Mouse (Mus musculus): ENCODE results near the gene Slc43a1. TPM values are rescaled to one million over a fixed set of nuclear protein-coding genes. Genes with fewer than 3 reads are reported as not detected.

The Slc43a1 gene
- polyA plus RNA-seq, 1 experiment from 2014 or later: 18.9 TPM

DNA sequence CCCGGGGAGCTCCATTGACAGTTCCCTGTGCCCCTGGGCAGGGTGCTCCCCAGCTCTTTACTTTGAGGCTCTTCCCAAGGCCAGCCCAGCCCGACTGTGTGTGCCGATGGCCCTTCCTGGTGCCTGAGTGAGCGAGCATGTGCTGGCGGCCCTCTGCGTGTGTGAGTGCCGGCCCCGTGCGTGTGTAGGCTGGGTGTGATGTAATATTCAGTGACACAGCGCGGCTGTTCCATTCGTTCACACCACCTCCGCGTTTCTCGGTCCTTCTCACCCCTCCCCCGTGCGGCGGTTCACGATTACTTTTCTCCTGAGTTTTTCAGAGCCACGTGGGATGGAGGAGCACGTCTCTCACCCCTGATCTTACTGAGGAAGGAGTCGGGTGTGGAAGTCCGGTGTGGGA, 44.0 kb downstream of the Slc43a1 start:
- ATAC-seq (ENCODE audit: low FRiP score, low read depth): no peak
- H3K4me3 ChIP-seq: peak overlapping the region; percentile 22; the same call in 1 of the 2 replicates
- no peaks in the 10 kb centered on the region for H3K9me3 ChIP-seq
- no peaks in the 10 kb centered on the region for H3K36me3 ChIP-seq
- H3K27me3 ChIP-seq: peaks cover 84% of the 10 kb centered on the region
- no peak overlapping the region for H3K27ac ChIP-seq
- peak overlapping the region; percentile 45 for H3K4me2 ChIP-seq (replicated peaks)
- WGBS: 4% methylated on average over 23 of the region's 23 CpGs
- peaks cover 32% of the 10 kb centered on the region for H3K4me1 ChIP-seq
- 0 out of 2 replicates have a peak overlapping the region, but pooled peaks have one; percentile 20 for H3K9ac ChIP-seq

DNA sequence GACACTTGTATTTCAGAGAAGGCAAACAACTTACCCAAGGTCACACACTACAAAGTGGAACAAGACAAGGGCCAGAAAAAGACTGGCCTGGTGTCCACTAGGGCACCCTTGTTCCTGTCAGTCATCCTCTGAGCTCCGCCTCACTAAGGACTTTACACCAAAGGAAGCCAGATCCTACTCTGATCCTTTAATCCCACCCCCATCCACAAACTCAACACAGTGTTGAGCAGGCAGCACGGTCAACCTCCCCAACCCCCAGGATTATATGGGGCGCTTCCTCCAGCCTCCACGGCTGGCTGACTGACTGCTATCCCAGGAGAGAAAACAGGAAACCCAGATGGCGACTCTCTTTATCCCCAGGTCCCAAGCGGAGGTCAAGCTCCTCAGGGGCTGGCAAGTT, 44.4 kb downstream of the Slc43a1 start:
- Histone ChIP-seq H3K4me2 (replicated peaks) (peak overlapping the region; percentile 45), H3K27ac (no peak overlapping the region), H3K9ac (0 out of 2 replicates have a peak overlapping the region, but pooled peaks have one; percentile 20), H3K4me1 (peaks cover 37% of the 10 kb centered on the region), H3K27me3 (peaks cover 89% of the 10 kb centered on the region), H3K9me3 (no peaks in the 10 kb centered on the region), H3K36me3 (no peaks in the 10 kb centered on the region), H3K4me3 (peak overlapping the region; percentile 22; the same call in 1 of the 2 replicates)
- ATAC-seq (ENCODE audit: low FRiP score, low read depth): peak; percentile 42; the same call in 1 of the 2 replicates
- WGBS: 4% methylated on average over 6 of the region's 6 CpGs

DNA sequence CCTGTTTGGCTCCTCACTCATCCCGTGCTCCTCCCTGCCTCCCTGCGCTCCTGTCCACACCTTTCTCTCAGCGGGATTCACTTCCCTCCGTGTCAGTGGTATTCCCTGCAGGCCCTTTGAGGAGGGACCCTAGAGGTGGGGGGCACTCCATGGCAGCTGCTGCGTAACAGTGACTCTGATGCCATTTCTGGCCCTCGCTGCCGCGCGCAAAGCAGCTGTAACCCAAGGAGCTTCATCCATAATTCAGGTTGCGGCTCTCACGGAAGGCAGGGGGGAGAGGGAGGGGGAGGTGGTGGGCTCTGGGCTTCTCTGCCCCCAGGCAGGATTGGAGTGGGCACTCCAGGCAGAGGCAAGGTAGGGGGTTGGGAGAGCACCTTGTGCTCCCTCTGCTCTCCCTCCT, 44.9 kb downstream of the Slc43a1 start:
- H3K27me3 ChIP-seq: peaks cover 93% of the 10 kb centered on the region
- no peak overlapping the region for H3K27ac ChIP-seq
- H3K9ac ChIP-seq: no peak overlapping the region
- H3K4me2 ChIP-seq (replicated peaks): peak overlapping the region; percentile 45
- H3K4me1 ChIP-seq: peaks cover 39% of the 10 kb centered on the region
- 4% methylated on average over 11 of the region's 11 CpGs for WGBS
- H3K9me3 ChIP-seq: no peaks in the 10 kb centered on the region
- no peaks in the 10 kb centered on the region for H3K36me3 ChIP-seq
- H3K4me3 ChIP-seq: no peak overlapping the region
- no peak for ATAC-seq (ENCODE audit: low FRiP score, low read depth)

DNA sequence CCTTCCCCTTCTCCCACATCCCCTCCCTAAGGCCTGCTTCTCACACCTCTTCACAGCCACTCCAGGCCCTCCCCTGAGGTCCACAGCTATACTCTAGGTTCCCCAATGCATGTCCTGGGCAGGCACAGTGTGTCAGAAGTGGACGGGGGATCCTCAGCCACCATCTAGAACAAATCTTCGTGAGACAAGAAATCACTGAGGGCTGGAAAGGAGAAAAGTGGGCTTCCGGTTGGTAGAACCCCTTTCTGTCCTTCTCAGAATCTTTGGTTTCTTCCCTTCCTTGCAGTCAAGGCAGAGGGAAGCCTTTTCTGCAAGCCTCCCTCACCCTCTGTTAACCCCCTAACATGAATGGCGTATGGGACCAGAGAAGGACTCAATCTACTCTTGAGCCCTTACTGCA, 45.3 kb downstream of the Slc43a1 start:
- Histone ChIP-seq H3K9ac (no peak overlapping the region), H3K4me2 (replicated peaks) (no peak overlapping the region)
- WGBS: 53% methylated on average over 4 of the region's 4 CpGs

DNA sequence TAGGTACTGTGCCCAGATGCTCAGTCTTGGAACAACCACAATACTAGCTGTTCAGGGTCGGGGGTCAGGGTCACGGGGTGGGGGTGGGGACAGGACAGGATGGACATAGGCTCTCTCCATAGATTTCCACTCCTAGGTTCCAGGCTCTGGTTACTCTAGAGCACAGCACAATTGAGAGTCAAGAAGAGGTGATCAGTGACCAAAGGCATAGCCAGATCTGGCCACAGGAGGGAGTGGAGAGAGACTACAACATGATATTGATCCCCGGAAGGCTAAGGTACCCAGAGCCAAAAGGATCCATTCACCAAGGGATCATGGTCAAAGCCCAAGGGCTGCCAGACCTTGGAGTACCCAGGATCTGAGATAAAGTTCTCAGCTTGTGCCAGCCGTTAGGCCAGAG, 46.0 kb downstream of the Slc43a1 start:
- Histone ChIP-seq H3K4me3 (no peak overlapping the region), H3K27ac (no peak overlapping the region), H3K27me3 (peaks cover 100% of the 10 kb centered on the region), H3K4me2 (replicated peaks) (no peak overlapping the region), H3K9ac (no peak overlapping the region), H3K36me3 (no peaks in the 10 kb centered on the region), H3K9me3 (no peaks in the 10 kb centered on the region), H3K4me1 (peaks cover 49% of the 10 kb centered on the region)
- no peak for ATAC-seq (ENCODE audit: low FRiP score, low read depth)
- WGBS: 44% methylated on average over 4 of the region's 4 CpGs

More for the DNA sequence above, 45.3 kb downstream of the Slc43a1 start:
- H3K4me1 ChIP-seq: peaks cover 42% of the 10 kb centered on the region
- H3K27me3 ChIP-seq: peaks cover 93% of the 10 kb centered on the region
- no peak overlapping the region for H3K4me3 ChIP-seq
- no peak for ATAC-seq (ENCODE audit: low FRiP score, low read depth)
- no peak overlapping the region for H3K27ac ChIP-seq
- H3K9me3 ChIP-seq: no peaks in the 10 kb centered on the region
- no peaks in the 10 kb centered on the region for H3K36me3 ChIP-seq

DNA sequence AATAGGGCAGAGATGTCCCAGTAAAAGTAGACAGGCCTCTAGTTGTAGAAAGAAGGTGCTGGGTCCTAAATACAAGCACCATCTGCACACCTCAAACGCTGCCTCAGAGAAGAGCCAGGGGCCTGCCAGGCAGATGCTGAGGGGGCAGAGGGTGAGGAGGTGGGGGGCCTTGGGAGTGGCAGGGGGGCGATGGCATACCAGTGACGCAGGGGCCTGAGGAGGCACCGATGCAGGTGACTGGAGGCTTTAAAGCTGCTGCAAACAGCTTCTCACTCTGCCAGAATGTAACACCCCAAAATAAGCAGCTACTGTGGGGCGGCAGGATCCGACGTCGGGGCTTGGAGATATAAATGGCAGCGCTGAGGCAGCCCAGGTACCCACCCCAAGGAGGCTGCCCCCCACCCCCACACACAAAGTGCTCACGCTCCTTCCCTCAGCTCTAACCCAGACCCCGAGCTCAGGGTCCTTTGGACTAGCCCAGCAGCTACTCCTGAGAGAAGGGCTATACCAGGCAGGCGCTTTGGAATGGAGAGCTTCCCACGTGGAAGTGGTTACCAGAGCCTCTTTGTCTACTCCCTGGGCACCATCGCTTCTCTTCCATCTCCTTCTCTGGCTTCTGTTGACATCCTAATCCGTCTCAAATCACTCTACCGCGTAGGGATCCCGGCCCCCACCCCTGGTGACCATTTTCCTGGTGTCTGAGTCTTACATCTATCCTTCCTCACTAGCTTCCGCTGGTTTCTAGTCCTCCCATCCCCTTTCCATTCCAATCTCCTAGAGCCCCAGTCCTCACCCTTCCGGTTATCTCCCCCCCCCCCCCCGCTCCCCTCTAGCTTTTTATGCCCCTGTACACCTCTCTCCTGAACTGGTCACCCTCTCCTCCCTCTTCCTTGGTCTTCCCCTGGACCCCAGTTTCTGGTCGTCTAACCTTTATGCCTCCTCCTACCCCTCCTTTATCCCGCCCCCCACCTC, 46.7 kb downstream of the Slc43a1 start:
- Histone ChIP-seq H3K27ac (no peak overlapping the region), H3K4me2 (replicated peaks) (peak overlapping the region; percentile 77), H3K9ac (no peak overlapping the region), H3K4me3 (peak overlapping the region; percentile 62), H3K9me3 (no peaks in the 10 kb centered on the region), H3K27me3 (peaks cover 99% of the 10 kb centered on the region), H3K4me1 (peaks cover 50% of the 10 kb centered on the region), H3K36me3 (no peaks in the 10 kb centered on the region)
- ATAC-seq (ENCODE audit: low FRiP score, low read depth): no peak
- WGBS: 6% methylated on average over 23 of the region's 23 CpGs

DNA sequence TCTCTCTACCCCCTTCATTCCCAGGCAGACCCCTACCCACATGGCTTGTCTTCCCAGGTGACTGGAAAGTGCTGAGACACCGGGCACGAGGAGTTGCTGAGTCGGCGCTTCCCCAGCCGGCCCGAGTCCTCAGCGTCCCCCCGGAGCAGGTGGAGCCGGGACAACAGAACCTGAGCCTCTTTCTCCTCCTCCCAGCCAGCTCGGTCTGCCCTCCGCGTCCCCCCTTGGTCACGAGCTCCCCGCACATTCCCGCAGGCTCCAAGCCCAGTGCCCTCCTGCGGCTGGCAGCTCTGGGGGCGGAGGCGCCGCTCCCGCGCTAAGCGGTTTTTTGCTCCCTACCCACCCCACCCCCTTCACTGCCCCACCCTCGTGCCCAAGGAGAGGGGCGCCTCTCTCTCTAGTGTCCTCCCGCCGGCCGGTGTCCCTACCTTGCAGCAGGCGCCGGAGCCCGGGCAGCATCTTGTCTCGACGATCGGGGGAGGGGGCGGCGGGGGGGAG, 47.6 kb downstream of the Slc43a1 start, which contains the start of gene Rtn4rl2:
Gene Rtn4rl2, minus strand, starts transcription at position 477 of the 498 bp plus-strand sequence.
- WGBS: 1% methylated on average over 34 of the region's 35 CpGs
- Histone ChIP-seq H3K27ac (no peak within 1 kb of the TSS), H3K36me3 (no peaks in the 10 kb centered on the region), H3K4me1 (peaks cover 50% of the 10 kb centered on the region), H3K9ac (peak within 1 kb of the TSS; percentile 62), H3K4me3 (peak within 1 kb of the TSS; percentile 62), H3K4me2 (replicated peaks) (peak within 1 kb of the TSS; percentile 77), H3K9me3 (no peaks in the 10 kb centered on the region), H3K27me3 (peaks cover 99% of the 10 kb centered on the region)
- ATAC-seq (ENCODE audit: low FRiP score, low read depth): 0 out of 2 replicates have a peak, but pooled peaks have one; percentile 1

DNA sequence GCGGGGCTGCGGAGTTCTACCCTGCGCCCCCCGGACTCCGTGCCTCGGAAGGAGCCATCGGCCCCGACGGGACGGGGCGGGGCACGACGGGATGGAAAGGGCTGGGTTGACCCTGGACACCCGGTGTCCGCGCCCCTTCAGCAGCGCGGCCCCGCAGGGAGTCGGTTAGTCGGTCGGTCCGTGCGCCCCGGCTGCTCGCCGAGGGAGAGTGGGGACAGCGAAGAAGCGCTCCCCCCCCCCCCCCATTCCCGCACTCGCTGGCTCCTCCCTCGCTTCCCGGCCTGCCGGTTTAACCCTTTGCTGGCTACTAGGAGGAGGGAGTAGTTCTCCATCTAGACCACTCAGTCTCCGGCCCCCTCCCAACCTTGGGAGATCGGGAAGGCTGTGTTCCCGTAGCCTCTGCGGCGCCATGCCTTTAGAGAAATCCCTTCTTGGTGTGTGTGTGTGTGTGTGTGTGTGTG, 48.2 kb downstream of the Slc43a1 start:
- Histone ChIP-seq H3K27me3 (peaks cover 98% of the 10 kb centered on the region), H3K4me2 (replicated peaks) (peak overlapping the region; percentile 77), H3K4me3 (peak overlapping the region; percentile 62), H3K9me3 (no peaks in the 10 kb centered on the region), H3K36me3 (no peaks in the 10 kb centered on the region), H3K9ac (peak overlapping the region; percentile 62), H3K27ac (no peak overlapping the region), H3K4me1 (peaks cover 50% of the 10 kb centered on the region)
- ATAC-seq (ENCODE audit: low FRiP score, low read depth): peak; percentile 57
- WGBS: 0% methylated on average over 32 of the region's 39 CpGs

DNA sequence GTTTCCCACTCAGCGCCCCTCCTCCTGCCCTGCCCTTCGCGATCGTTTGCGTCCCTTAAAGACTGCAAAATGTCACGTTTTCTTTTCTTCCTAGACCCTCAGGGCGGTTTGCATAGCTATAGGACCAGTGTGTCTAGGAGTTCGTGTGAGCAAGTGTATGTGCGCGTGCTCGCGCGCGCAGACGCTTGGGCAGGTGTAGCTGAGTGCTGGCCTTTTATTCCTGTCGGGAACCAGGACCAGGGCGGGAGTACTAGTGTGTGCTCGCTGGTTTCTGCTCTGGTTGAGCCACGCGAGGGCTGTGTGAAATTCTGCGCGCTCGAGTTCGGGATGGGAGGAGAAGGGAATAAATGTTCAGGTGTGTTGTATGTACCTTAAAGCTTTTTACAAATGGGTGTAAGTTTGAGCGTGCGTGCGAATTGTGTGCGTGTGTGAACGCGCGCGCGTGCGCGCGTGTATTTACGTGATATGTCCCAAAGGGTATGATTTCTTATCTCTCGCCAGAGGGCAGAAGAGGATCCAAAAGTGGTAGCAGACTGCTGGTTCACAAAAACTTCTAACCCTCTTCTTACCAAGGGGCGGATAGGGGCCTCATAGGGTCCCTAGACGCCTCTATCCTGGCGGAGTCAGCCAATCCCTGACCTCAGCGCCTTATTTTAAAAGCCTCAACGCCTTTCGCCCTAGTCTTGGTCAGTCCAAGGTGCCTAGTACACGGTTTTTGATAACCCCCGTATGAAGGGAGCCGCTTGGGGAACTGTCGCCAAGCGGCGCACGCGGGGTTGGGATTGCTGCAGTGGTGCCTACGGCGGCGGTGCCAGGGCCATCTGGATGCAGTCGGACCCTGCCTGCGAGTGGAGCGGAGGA, 49.0 kb downstream of the Slc43a1 start:
- Histone ChIP-seq H3K4me1 (peaks cover 47% of the 10 kb centered on the region), H3K9ac (no peak overlapping the region)
- WGBS: under 1% methylated on average over 58 of the region's 58 CpGs

DNA sequence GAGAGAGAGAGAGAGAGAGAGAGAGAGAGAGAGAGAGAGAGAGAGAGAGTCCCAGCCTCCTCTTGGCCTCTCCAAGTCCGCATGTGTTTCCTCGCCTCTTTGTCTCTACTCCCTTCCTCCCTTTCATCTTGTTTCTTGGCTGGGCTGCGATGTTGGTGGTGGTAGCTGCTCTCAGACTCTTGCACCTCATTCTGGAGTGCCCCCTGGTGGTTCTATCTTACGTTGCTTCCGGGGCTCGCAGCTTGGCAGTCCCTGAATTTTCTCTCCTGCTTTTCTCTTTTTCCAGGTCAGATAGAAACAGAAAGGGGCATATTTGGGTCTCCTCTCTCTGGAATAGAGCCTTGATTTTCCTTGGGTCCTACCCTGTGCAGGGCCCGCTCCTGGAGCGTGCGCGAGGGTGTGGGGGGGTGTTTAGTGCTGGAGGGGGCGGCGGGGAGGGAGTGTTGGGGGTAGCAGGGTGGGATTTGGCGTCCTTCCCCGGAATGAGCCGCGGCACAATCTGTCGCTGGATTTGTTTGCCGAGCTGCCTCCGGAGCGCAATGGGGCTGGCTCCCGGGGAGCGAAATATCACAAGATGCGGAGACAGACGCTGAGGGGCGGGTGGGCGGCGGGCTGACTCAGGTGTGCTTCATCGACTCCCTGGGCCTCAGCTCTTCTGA, 50.1 kb downstream of the Slc43a1 start:
- peaks cover 36% of the 10 kb centered on the region for H3K4me1 ChIP-seq
- H3K9ac ChIP-seq: peak overlapping the region; percentile 40; the same call in 1 of the 2 replicates
- ATAC-seq (ENCODE audit: low FRiP score, low read depth): no peak

More for the DNA sequence above, 49.0 kb downstream of the Slc43a1 start:
- H3K9me3 ChIP-seq: no peaks in the 10 kb centered on the region
- H3K27me3 ChIP-seq: peaks cover 98% of the 10 kb centered on the region
- peak overlapping the region; percentile 62 for H3K4me3 ChIP-seq
- H3K27ac ChIP-seq: no peak overlapping the region
- ATAC-seq (ENCODE audit: low FRiP score, low read depth): 0 out of 2 replicates have a peak, but pooled peaks have one; percentile 3
- H3K36me3 ChIP-seq: no peaks in the 10 kb centered on the region
- H3K4me2 ChIP-seq (replicated peaks): peak overlapping the region; percentile 77

More for the DNA sequence above, 50.1 kb downstream of the Slc43a1 start:
- no peaks in the 10 kb centered on the region for H3K36me3 ChIP-seq
- peaks cover 97% of the 10 kb centered on the region for H3K27me3 ChIP-seq
- peak overlapping the region; percentile 57 for H3K4me2 ChIP-seq (replicated peaks)
- H3K9me3 ChIP-seq: no peaks in the 10 kb centered on the region
- no peak overlapping the region for H3K27ac ChIP-seq
- 1% methylated on average over 26 of the region's 28 CpGs for whole genome bisulfite sequencing
- H3K4me3 ChIP-seq: peak overlapping the region; percentile 28

Data from limb, embryonic 13.5 days (tissue).